Mouse (Mus musculus): ENCODE results near the gene Srebf2.

The Srebf2 gene

GRCm38 (mm10) chr15:82207105-82207459 is 60.1 kb downstream of the Srebf2 start:
- DNase-seq (ENCODE audit: low spot score in 2 of 2): no peak

- DNase-seq (ENCODE audit: low spot score in 2 of 2): no peak
Measured at GRCm38 (mm10) chr15:82207504-82208219, 60.7 kb downstream of the Srebf2 start.

GRCm38 (mm10) chr15:82208307-82208706 is 61.3 kb downstream of the Srebf2 start:
- DNase-seq (ENCODE audit: low spot score in 2 of 2): no peak

GRCm38 (mm10) chr15:82209295-82210050 is 62.5 kb downstream of the Srebf2 start:
- no peak for DNase-seq (ENCODE audit: low spot score in 2 of 2)

GRCm38 (mm10) chr15:82210801-82211200 is 63.8 kb downstream of the Srebf2 start:
- no peak for DNase-seq (ENCODE audit: low spot score in 2 of 2)

GRCm38 (mm10) chr15:82211281-82211680 is 64.3 kb downstream of the Srebf2 start:
- DNase-seq (ENCODE audit: low spot score in 2 of 2): no peak

GRCm38 (mm10) chr15:82211911-82212751 is 65.2 kb downstream of the Srebf2 start:
- no peak for DNase-seq (ENCODE audit: low spot score in 2 of 2)

GRCm38 (mm10) chr15:82212752-82213063 is 65.7 kb downstream of the Srebf2 start, which contains the start of gene Shisa8:
Shisa8 (minus strand) TSS chr15:82212815.
- DNase-seq (ENCODE audit: low spot score in 2 of 2): no peak

GRCm38 (mm10) chr15:82213222-82213621 is 66.2 kb downstream of the Srebf2 start:
- no peak for DNase-seq (ENCODE audit: low spot score in 2 of 2)

- no peak for DNase-seq (ENCODE audit: low spot score in 2 of 2)
Measured at GRCm38 (mm10) chr15:82215332-82216046, 68.5 kb downstream of the Srebf2 start.

GRCm38 (mm10) chr15:82216142-82216827 is 69.3 kb downstream of the Srebf2 start:
- no peak for DNase-seq (ENCODE audit: low spot score in 2 of 2)

GRCm38 (mm10) chr15:82217039-82217438 is 70.1 kb downstream of the Srebf2 start:
- DNase-seq (ENCODE audit: low spot score in 2 of 2): no peak

- no peak for DNase-seq (ENCODE audit: low spot score in 2 of 2)
Measured at GRCm38 (mm10) chr15:82217980-82218379, 71.0 kb downstream of the Srebf2 start.

GRCm38 (mm10) chr15:82218778-82219666 is 72.0 kb downstream of the Srebf2 start:
- no peak for DNase-seq (ENCODE audit: low spot score in 2 of 2)

GRCm38 (mm10) chr15:82220003-82220675 is 73.2 kb downstream of the Srebf2 start:
- no peak for DNase-seq (ENCODE audit: low spot score in 2 of 2)

- no peak for DNase-seq (ENCODE audit: low spot score in 2 of 2)
Measured at GRCm38 (mm10) chr15:82221104-82221860, 74.3 kb downstream of the Srebf2 start.

GRCm38 (mm10) chr15:82223251-82223650 is 76.3 kb downstream of the Srebf2 start:
- DNase-seq (ENCODE audit: low spot score in 2 of 2): no peak

GRCm38 (mm10) chr15:82223657-82224601 is 76.9 kb downstream of the Srebf2 start, which contains the start of gene Tnfrsf13c:
Tnfrsf13c (minus strand) TSS chr15:82224369.
- no peak for DNase-seq (ENCODE audit: low spot score in 2 of 2)
